Mouse (Mus musculus): ENCODE measurements around the gene Gucy2d. TPM values are rescaled to one million over a fixed set of nuclear protein-coding genes. Genes with fewer than 3 reads are reported as not detected.

Gucy2d gene
- polyA plus RNA-seq, 1 experiment from 2014 or later = not detected

- 86% methylated on average over 4 of the region's 4 CpGs for WGBS
- Histone ChIP-seq H3K4me1 (replicated peaks; ENCODE audit: control insufficient read depth, insufficient read depth, low read length) (0 out of 2 replicates have a peak, but pooled peaks cover 7% of the 10 kb centered on the region), H3K4me2 (ENCODE audit: low read length) (no peak overlapping the region), H3K4me3 (replicated peaks; ENCODE audit: low read length) (no peak overlapping the region), H3K9ac (replicated peaks; ENCODE audit: low read depth, low read length) (no peak overlapping the region), H3K27ac (ENCODE audit: low read length) (no peak overlapping the region), H3K27me3 (replicated peaks; ENCODE audit: control insufficient read depth, insufficient read depth, low read length) (no peaks in the 10 kb centered on the region), H3K9me3 (ENCODE audit: control insufficient read depth, low read length) (no peaks in the 10 kb centered on the region), H3K36me3 (ENCODE audit: control insufficient read depth, insufficient read depth) (no peaks in the 10 kb centered on the region)
- ATAC-seq = no peak
These were observed 45.3 kb downstream of the Gucy2d start for GRCm38 (mm10) chr7:98485508-98485907.

- Histone ChIP-seq H3K27me3 (replicated peaks; ENCODE audit: control insufficient read depth, insufficient read depth, low read length) (no peaks in the 10 kb centered on the region), H3K36me3 (ENCODE audit: control insufficient read depth, insufficient read depth) (no peaks in the 10 kb centered on the region), H3K4me1 (replicated peaks; ENCODE audit: control insufficient read depth, insufficient read depth, low read length) (0 out of 2 replicates have a peak, but pooled peaks cover 7% of the 10 kb centered on the region), H3K4me3 (replicated peaks; ENCODE audit: low read length) (no peak overlapping the region), H3K4me2 (ENCODE audit: low read length) (no peak overlapping the region), H3K9me3 (ENCODE audit: control insufficient read depth, low read length) (no peaks in the 10 kb centered on the region), H3K27ac (ENCODE audit: low read length) (no peak overlapping the region), H3K9ac (replicated peaks; ENCODE audit: low read depth, low read length) (no peak overlapping the region)
- WGBS = 36% methylated on average over 7 of the region's 7 CpGs
- no peak for ATAC-seq
These were observed 46.3 kb downstream of the Gucy2d start for GRCm38 (mm10) chr7:98486471-98486917.

GRCm38 (mm10) chr7:98487202-98487980 is 47.2 kb downstream of the Gucy2d start:
- no peak overlapping the region for H3K9ac ChIP-seq (replicated peaks; ENCODE audit: low read depth, low read length)
- no peak for ATAC-seq
- H3K9me3 ChIP-seq (ENCODE audit: control insufficient read depth, low read length) = no peaks in the 10 kb centered on the region
- no peaks in the 10 kb centered on the region for H3K36me3 ChIP-seq (ENCODE audit: control insufficient read depth, insufficient read depth)
- H3K27me3 ChIP-seq (replicated peaks; ENCODE audit: control insufficient read depth, insufficient read depth, low read length) = no peaks in the 10 kb centered on the region
- WGBS = 88% methylated on average over 11 of the region's 11 CpGs
- no peak overlapping the region for H3K4me2 ChIP-seq (ENCODE audit: low read length)
- H3K4me3 ChIP-seq (replicated peaks; ENCODE audit: low read length) = no peak overlapping the region
- H3K27ac ChIP-seq (ENCODE audit: low read length) = no peak overlapping the region
- 0 out of 2 replicates have a peak, but pooled peaks cover 7% of the 10 kb centered on the region for H3K4me1 ChIP-seq (replicated peaks; ENCODE audit: control insufficient read depth, insufficient read depth, low read length)

GRCm38 (mm10) chr7:98488398-98489130 is 48.3 kb downstream of the Gucy2d start:
- Histone ChIP-seq H3K4me3 (replicated peaks; ENCODE audit: low read length) (no peak overlapping the region), H3K9me3 (ENCODE audit: control insufficient read depth, low read length) (no peaks in the 10 kb centered on the region), H3K36me3 (ENCODE audit: control insufficient read depth, insufficient read depth) (no peaks in the 10 kb centered on the region), H3K4me2 (ENCODE audit: low read length) (no peak overlapping the region), H3K27ac (ENCODE audit: low read length) (no peak overlapping the region), H3K4me1 (replicated peaks; ENCODE audit: control insufficient read depth, insufficient read depth, low read length) (0 out of 2 replicates have a peak, but pooled peaks cover 7% of the 10 kb centered on the region), H3K9ac (replicated peaks; ENCODE audit: low read depth, low read length) (no peak overlapping the region), H3K27me3 (replicated peaks; ENCODE audit: control insufficient read depth, insufficient read depth, low read length) (no peaks in the 10 kb centered on the region)
- ATAC-seq = no peak
- 87% methylated on average over 13 of the region's 13 CpGs for WGBS

GRCm38 (mm10) chr7:98489131-98489530 is 48.9 kb downstream of the Gucy2d start, which contains the start of gene Lrrc32:
Gene Lrrc32, plus strand, starts transcription at chr7:98489283.
- Histone ChIP-seq H3K9me3 (ENCODE audit: control insufficient read depth, low read length) (no peaks in the 10 kb centered on the region), H3K4me3 (replicated peaks; ENCODE audit: low read length) (peak within 1 kb of the TSS; percentile 58), H3K27me3 (replicated peaks; ENCODE audit: control insufficient read depth, insufficient read depth, low read length) (no peaks in the 10 kb centered on the region), H3K36me3 (ENCODE audit: control insufficient read depth, insufficient read depth) (no peaks in the 10 kb centered on the region), H3K4me2 (ENCODE audit: low read length) (peak within 1 kb of the TSS; percentile 94), H3K27ac (ENCODE audit: low read length) (no peak within 1 kb of the TSS), H3K4me1 (replicated peaks; ENCODE audit: control insufficient read depth, insufficient read depth, low read length) (0 out of 2 replicates have a peak, but pooled peaks cover 7% of the 10 kb centered on the region), H3K9ac (replicated peaks; ENCODE audit: low read depth, low read length) (peak within 1 kb of the TSS; percentile 69)
- ATAC-seq = peak; percentile 4
- 45% methylated on average over 6 of the region's 6 CpGs for WGBS

GRCm38 (mm10) chr7:98489623-98490084 is 49.4 kb downstream of the Gucy2d start:
- WGBS = under 1% methylated on average over 45 of the region's 50 CpGs
- H3K9me3 ChIP-seq (ENCODE audit: control insufficient read depth, low read length) = no peaks in the 10 kb centered on the region
- H3K9ac ChIP-seq (replicated peaks; ENCODE audit: low read depth, low read length) = peak overlapping the region; percentile 69
- H3K4me2 ChIP-seq (ENCODE audit: low read length) = peak overlapping the region; percentile 94
- no peaks in the 10 kb centered on the region for H3K27me3 ChIP-seq (replicated peaks; ENCODE audit: control insufficient read depth, insufficient read depth, low read length)
- H3K36me3 ChIP-seq (ENCODE audit: control insufficient read depth, insufficient read depth) = no peaks in the 10 kb centered on the region
- peak overlapping the region; percentile 58 for H3K4me3 ChIP-seq (replicated peaks; ENCODE audit: low read length)
- H3K4me1 ChIP-seq (replicated peaks; ENCODE audit: control insufficient read depth, insufficient read depth, low read length) = 0 out of 2 replicates have a peak, but pooled peaks cover 7% of the 10 kb centered on the region
- H3K27ac ChIP-seq (ENCODE audit: low read length) = no peak overlapping the region
- ATAC-seq = peak; percentile 87

GRCm38 (mm10) chr7:98490328-98490727 is 50.1 kb downstream of the Gucy2d start:
- Histone ChIP-seq H3K4me1 (replicated peaks; ENCODE audit: control insufficient read depth, insufficient read depth, low read length) (0 out of 2 replicates have a peak, but pooled peaks cover 7% of the 10 kb centered on the region), H3K9me3 (ENCODE audit: control insufficient read depth, low read length) (no peaks in the 10 kb centered on the region), H3K27me3 (replicated peaks; ENCODE audit: control insufficient read depth, insufficient read depth, low read length) (no peaks in the 10 kb centered on the region), H3K9ac (replicated peaks; ENCODE audit: low read depth, low read length) (peak overlapping the region; percentile 69; the same call in 1 of the 2 replicates), H3K27ac (ENCODE audit: low read length) (no peak overlapping the region), H3K4me2 (ENCODE audit: low read length) (peak overlapping the region; percentile 94), H3K36me3 (ENCODE audit: control insufficient read depth, insufficient read depth) (no peaks in the 10 kb centered on the region), H3K4me3 (replicated peaks; ENCODE audit: low read length) (peak overlapping the region; percentile 58)
- ATAC-seq = peak; percentile 47
- WGBS = 66% methylated on average over 4 of the region's 4 CpGs

GRCm38 (mm10) chr7:98490911-98491310 is 50.7 kb downstream of the Gucy2d start:
- H3K27me3 ChIP-seq (replicated peaks; ENCODE audit: control insufficient read depth, insufficient read depth, low read length) = no peaks in the 10 kb centered on the region
- ATAC-seq = no peak
- H3K4me2 ChIP-seq (ENCODE audit: low read length) = no peak overlapping the region
- 0 out of 2 replicates have a peak, but pooled peaks cover 7% of the 10 kb centered on the region for H3K4me1 ChIP-seq (replicated peaks; ENCODE audit: control insufficient read depth, insufficient read depth, low read length)
- H3K4me3 ChIP-seq (replicated peaks; ENCODE audit: low read length) = no peak overlapping the region
- no peaks in the 10 kb centered on the region for H3K36me3 ChIP-seq (ENCODE audit: control insufficient read depth, insufficient read depth)
- H3K9me3 ChIP-seq (ENCODE audit: control insufficient read depth, low read length) = no peaks in the 10 kb centered on the region
- H3K27ac ChIP-seq (ENCODE audit: low read length) = no peak overlapping the region
- H3K9ac ChIP-seq (replicated peaks; ENCODE audit: low read depth, low read length) = no peak overlapping the region
- WGBS = 93% methylated on average over 6 of the region's 6 CpGs

Data from forebrain, embryonic 16.5 days (tissue).